Mouse (Mus musculus) heart, adult 2 months (tissue): ENCODE measurements at regions not wholly inside any gene's neighbourhood (a gene's known extent, or its start where the extent isn't known, plus 50 kb on each side); places are given as distances from the start of the nearest gene placed in this dataset.

Source experiments
- CTCF ChIP-seq: fragments of 200-600 bp; IDR thresholded peaks from 2 replicates; pipeline ENCODE4 v1.8.1; 2022; ENCODE audit warnings: antibody characterized with exemption, mild to moderate bottlenecking, moderate library complexity
- POLR2A ChIP-seq: fragments of 200-500 bp; IDR thresholded peaks from 2 replicates; pipeline ENCODE4 v1.6.1; 2011; ENCODE audit warnings: mild to moderate bottlenecking, low read depth, low read length, control low read depth; ENCODE audit not compliant: insufficient read depth

GRCm38 (mm10) chr13:101100621-101101020 lies 267.4 kb upstream of the Slc30a5 start:
- TF ChIP-seq POLR2A: no peak
- TF ChIP-seq CTCF: no peak
